Mouse (Mus musculus): ENCODE results near the gene D430041D05Rik.

GRCm38 (mm10) chr2:104261741-104262067, 149.1 kb downstream of the D430041D05Rik start:
- TF ChIP-seq CTCF (IDR thresholded peaks at IDR 0.05; ENCODE audit: low read depth) = no peak
- no peak for TF ChIP-seq EP300 (optimal IDR thresholded peaks at IDR 0.05)
